Mouse (Mus musculus): ENCODE data around the gene Cnbd2. TPM values are rescaled to one million over a fixed set of nuclear protein-coding genes. Genes with fewer than 3 reads are reported as not detected.
A peak's percentile ranks its signal among the peaks of the same experiment; 100 is the strongest.

The Cnbd2 gene
- polyA plus RNA-seq, 1 experiment: 4.1 TPM

DNA sequence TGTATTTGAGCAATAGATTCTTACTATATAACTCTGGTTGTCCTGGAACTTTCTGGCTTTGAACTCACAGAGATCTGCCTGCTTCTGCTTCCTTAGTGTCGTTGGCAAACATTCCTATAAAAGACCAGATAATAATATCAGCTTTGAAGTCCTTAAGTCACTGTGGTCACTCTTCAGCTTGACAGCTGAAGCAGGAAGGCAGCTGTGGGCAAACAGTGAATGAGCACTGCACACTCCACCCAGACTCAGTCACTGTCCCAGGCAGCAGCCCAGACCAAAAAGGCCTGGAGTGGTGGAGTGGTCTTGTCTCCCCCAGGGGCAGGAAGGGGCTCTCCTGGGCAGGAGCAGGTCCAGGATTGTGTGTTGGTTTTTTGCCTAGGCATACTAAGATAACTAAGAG lies 20.1 kb upstream of the Cnbd2 start:
- H3K4me3 ChIP-seq: no peak overlapping the region
- no peak overlapping the region for H3ac ChIP-seq (ENCODE audit: control insufficient read depth, insufficient read length)
- H3K36me3 ChIP-seq (ENCODE audit: control insufficient read depth, insufficient read depth): peaks cover 9% of the 10 kb centered on the region
- no peaks in the 10 kb centered on the region for H3K27me3 ChIP-seq (ENCODE audit: control insufficient read depth, insufficient read depth, insufficient read length)
- no peak overlapping the region for H3K4me2 ChIP-seq (ENCODE audit: low read depth)
- TF ChIP-seq POLR2A (IDR thresholded peaks at IDR 0.05; ENCODE audit: insufficient read length, low read depth) (no peak), MYOG (IDR thresholded peaks at IDR 0.05; ENCODE audit: control insufficient read depth in 1 of 3, insufficient read depth in 1 of 3, insufficient read length in 2 of 3, low read depth in 2 of 3) (peak in 1 of 3 experiments; percentile 57), SRF (IDR thresholded peaks at IDR 0.05; ENCODE audit: control insufficient read depth, insufficient read length, low read depth) (no peak), MYOD1 (IDR thresholded peaks at IDR 0.05; ENCODE audit: control insufficient read depth in 1 of 3, insufficient read length in 2 of 3, low read depth in 2 of 3) (peak; percentile 82 to 88 (median 87)), USF1 (IDR thresholded peaks at IDR 0.05; ENCODE audit: low read depth) (no peak), MAX (IDR thresholded peaks at IDR 0.05; ENCODE audit: low read depth) (no peak), TCF3 (IDR thresholded peaks at IDR 0.05; ENCODE audit: insufficient read length, low read depth) (peak; percentile 20)
- H3K79me2 ChIP-seq (ENCODE audit: control insufficient read depth, insufficient read depth): no peaks in the 10 kb centered on the region

DNA sequence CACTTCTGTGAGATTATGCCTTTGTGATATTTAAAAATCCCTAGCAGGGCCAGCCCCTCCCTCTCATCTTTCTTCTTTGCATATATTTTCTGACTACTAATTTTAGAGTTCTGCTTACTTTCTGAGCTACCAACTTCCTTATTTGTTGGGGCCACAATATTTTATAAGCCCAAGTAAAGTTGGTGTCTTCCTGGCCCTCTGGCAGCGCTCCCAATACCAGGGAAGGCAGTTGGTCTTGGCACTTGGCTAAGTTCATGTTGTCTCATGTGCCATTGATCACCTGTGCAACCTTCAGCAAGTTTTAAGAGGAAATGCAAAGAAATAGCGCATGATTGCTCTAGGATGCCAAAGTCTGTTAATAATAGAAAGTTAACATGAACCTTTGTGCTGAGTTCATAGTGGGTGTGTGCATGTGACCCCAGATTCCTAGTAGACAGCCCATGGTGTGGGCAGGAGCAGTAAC lies 16.5 kb upstream of the Cnbd2 start:
- Histone ChIP-seq H3K36me3 (ENCODE audit: control insufficient read depth, insufficient read depth) (peaks cover 14% of the 10 kb centered on the region), H3K27me3 (ENCODE audit: control insufficient read depth, insufficient read depth, insufficient read length) (no peaks in the 10 kb centered on the region), H3ac (ENCODE audit: control insufficient read depth, insufficient read length) (no peak overlapping the region), H3K4me2 (ENCODE audit: low read depth) (no peak overlapping the region), H3K79me2 (ENCODE audit: control insufficient read depth, insufficient read depth) (no peaks in the 10 kb centered on the region), H3K4me3 (no peak overlapping the region)
- TF ChIP-seq MYOG (IDR thresholded peaks at IDR 0.05; ENCODE audit: control insufficient read depth in 1 of 3, insufficient read depth in 1 of 3, insufficient read length in 2 of 3, low read depth in 2 of 3) (no peak), MAX (IDR thresholded peaks at IDR 0.05; ENCODE audit: low read depth) (no peak), TCF12 (IDR thresholded peaks at IDR 0.05; ENCODE audit: insufficient read depth, poor library complexity, severe bottlenecking) (no peak), USF1 (IDR thresholded peaks at IDR 0.05; ENCODE audit: low read depth) (no peak), POLR2A (IDR thresholded peaks at IDR 0.05; ENCODE audit: insufficient read length, low read depth) (no peak), SRF (IDR thresholded peaks at IDR 0.05; ENCODE audit: control insufficient read depth, insufficient read length, low read depth) (no peak)

DNA sequence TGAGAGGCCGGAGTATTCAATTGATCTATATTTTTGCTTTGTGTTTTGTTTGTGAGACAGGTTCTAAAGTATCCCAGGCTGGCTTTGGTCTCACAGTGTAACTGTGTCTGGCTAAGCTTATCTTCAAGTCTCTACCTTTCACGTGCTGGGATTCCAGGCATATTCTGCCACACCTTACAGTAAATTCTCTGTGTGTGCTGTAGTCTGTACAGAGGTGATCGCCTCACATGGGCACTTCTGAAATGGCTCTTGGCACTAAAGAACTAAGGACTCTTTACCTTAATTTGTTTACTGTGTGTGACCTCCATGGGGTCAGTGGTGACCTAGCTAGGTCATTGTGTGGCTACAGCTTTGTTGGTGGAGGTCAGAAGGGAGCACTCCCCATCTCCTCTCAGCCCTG lies 15.9 kb upstream of the Cnbd2 start:
- no peaks in the 10 kb centered on the region for H3K79me2 ChIP-seq (ENCODE audit: control insufficient read depth, insufficient read depth)
- TF ChIP-seq USF1 (IDR thresholded peaks at IDR 0.05; ENCODE audit: low read depth) (no peak), POLR2A (IDR thresholded peaks at IDR 0.05; ENCODE audit: insufficient read length, low read depth) (no peak), CEBPB (IDR thresholded peaks at IDR 0.05; ENCODE audit: insufficient read depth, poor library complexity, severe bottlenecking) (no peak), TCF3 (IDR thresholded peaks at IDR 0.05; ENCODE audit: insufficient read length, low read depth) (no peak), TCF12 (IDR thresholded peaks at IDR 0.05; ENCODE audit: insufficient read depth, poor library complexity, severe bottlenecking) (no peak), MYOD1 (IDR thresholded peaks at IDR 0.05; ENCODE audit: control insufficient read depth in 1 of 3, insufficient read length in 2 of 3, low read depth in 2 of 3) (no peak), MYOG (IDR thresholded peaks at IDR 0.05; ENCODE audit: control insufficient read depth in 1 of 3, insufficient read depth in 1 of 3, insufficient read length in 2 of 3, low read depth in 2 of 3) (no peak), POLR2AphosphoS2 (IDR thresholded peaks at IDR 0.05; ENCODE audit: insufficient read length, low read depth) (no peak), SRF (IDR thresholded peaks at IDR 0.05; ENCODE audit: control insufficient read depth, insufficient read length, low read depth) (no peak), MAX (IDR thresholded peaks at IDR 0.05; ENCODE audit: low read depth) (no peak), E2F4 (IDR thresholded peaks at IDR 0.05; ENCODE audit: insufficient read depth) (no peak)
- H3K4me3 ChIP-seq: no peak overlapping the region
- no peak overlapping the region for H3ac ChIP-seq (ENCODE audit: control insufficient read depth, insufficient read length)
- H3K36me3 ChIP-seq (ENCODE audit: control insufficient read depth, insufficient read depth): peaks cover 14% of the 10 kb centered on the region
- no peaks in the 10 kb centered on the region for H3K27me3 ChIP-seq (ENCODE audit: control insufficient read depth, insufficient read depth, insufficient read length)
- H3K4me2 ChIP-seq (ENCODE audit: low read depth): no peak overlapping the region

DNA sequence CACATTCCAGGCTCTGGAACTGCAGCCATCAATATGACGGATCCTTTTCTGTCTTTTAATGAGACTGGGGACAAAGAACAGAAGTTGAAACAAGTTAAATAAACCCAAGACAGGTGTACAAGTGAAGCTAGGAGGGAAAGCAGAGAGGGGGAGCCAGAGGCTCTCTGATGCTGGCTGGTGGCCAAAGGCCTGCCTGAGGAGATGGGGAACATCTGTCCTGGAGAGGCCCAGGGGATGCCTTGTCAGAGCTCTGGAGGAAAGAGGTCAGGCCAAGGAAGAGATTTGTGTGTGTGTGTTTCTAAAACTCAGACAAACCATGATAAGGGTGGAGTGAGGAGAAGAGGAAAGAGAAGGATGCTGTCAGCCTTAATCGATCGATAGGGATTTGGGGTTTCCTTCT lies 14.4 kb upstream of the Cnbd2 start:
- no peak overlapping the region for H3K4me3 ChIP-seq
- H3K4me2 ChIP-seq (ENCODE audit: low read depth): no peak overlapping the region
- no peaks in the 10 kb centered on the region for H3K79me2 ChIP-seq (ENCODE audit: control insufficient read depth, insufficient read depth)
- H3K36me3 ChIP-seq (ENCODE audit: control insufficient read depth, insufficient read depth): peaks cover 14% of the 10 kb centered on the region
- TF ChIP-seq TCF3 (IDR thresholded peaks at IDR 0.05; ENCODE audit: insufficient read length, low read depth) (no peak), POLR2AphosphoS2 (IDR thresholded peaks at IDR 0.05; ENCODE audit: insufficient read length, low read depth) (no peak), POLR2A (IDR thresholded peaks at IDR 0.05; ENCODE audit: insufficient read length, low read depth) (no peak), MYOG (IDR thresholded peaks at IDR 0.05; ENCODE audit: control insufficient read depth in 1 of 3, insufficient read depth in 1 of 3, insufficient read length in 2 of 3, low read depth in 2 of 3) (no peak), CEBPB (IDR thresholded peaks at IDR 0.05; ENCODE audit: insufficient read depth, poor library complexity, severe bottlenecking) (no peak), REST (IDR thresholded peaks at IDR 0.05; ENCODE audit: insufficient read depth, insufficient read length) (no peak), MAX (IDR thresholded peaks at IDR 0.05; ENCODE audit: low read depth) (no peak), SRF (IDR thresholded peaks at IDR 0.05; ENCODE audit: control insufficient read depth, insufficient read length, low read depth) (no peak), MYOD1 (IDR thresholded peaks at IDR 0.05; ENCODE audit: control insufficient read depth in 1 of 3, insufficient read length in 2 of 3, low read depth in 2 of 3) (no peak), USF1 (IDR thresholded peaks at IDR 0.05; ENCODE audit: low read depth) (no peak), TCF12 (IDR thresholded peaks at IDR 0.05; ENCODE audit: insufficient read depth, poor library complexity, severe bottlenecking) (no peak), E2F4 (IDR thresholded peaks at IDR 0.05; ENCODE audit: insufficient read depth) (no peak)
- no peaks in the 10 kb centered on the region for H3K27me3 ChIP-seq (ENCODE audit: control insufficient read depth, insufficient read depth, insufficient read length)
- no peak overlapping the region for H3ac ChIP-seq (ENCODE audit: control insufficient read depth, insufficient read length)

DNA sequence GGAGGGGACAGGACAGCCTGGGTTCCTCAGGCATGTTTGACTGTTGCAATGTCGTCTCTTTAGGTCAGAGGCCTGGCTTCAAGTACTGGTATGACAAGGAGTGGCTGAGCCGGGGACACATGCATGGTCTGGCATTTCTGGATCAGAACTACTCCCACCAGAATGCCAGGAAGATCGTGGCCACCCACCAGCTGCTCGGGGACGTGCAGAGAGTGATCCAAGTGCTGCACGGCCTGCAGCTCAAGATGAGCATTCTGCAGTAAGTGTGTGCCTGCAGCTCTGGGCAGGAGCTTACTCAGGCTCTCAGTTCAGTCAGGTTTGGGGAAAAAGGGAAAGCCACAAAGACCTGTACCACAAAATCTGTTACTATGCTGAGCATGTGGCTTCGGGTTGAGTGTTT lies 13.6 kb upstream of the Cnbd2 start:
- Histone ChIP-seq H3ac (ENCODE audit: control insufficient read depth, insufficient read length) (no peak overlapping the region), H3K27me3 (ENCODE audit: control insufficient read depth, insufficient read depth, insufficient read length) (no peaks in the 10 kb centered on the region), H3K4me2 (ENCODE audit: low read depth) (no peak overlapping the region), H3K79me2 (ENCODE audit: control insufficient read depth, insufficient read depth) (no peaks in the 10 kb centered on the region), H3K4me3 (no peak overlapping the region), H3K36me3 (ENCODE audit: control insufficient read depth, insufficient read depth) (peaks cover 17% of the 10 kb centered on the region)
- TF ChIP-seq MYOG (IDR thresholded peaks at IDR 0.05; ENCODE audit: control insufficient read depth in 1 of 3, insufficient read depth in 1 of 3, insufficient read length in 2 of 3, low read depth in 2 of 3) (peak in 2 of 3 experiments; percentile 20 to 70), TCF12 (IDR thresholded peaks at IDR 0.05; ENCODE audit: insufficient read depth, poor library complexity, severe bottlenecking) (no peak)
